Mouse (Mus musculus): Measurements from ENCODE around the gene 2310011J03Rik. TPM values are rescaled to one million over a fixed set of nuclear protein-coding genes. Genes with fewer than 3 reads are reported as not detected.

2310011J03Rik gene
- 39.7 and 45.2 TPM in 2 replicates for polyA plus RNA-seq (2014; fragmentation: Nextera tagmentation; extraction: Ambion mirVana)

- Histone ChIP-seq H3K27ac (ENCODE audit: low read depth, low read length) (0 out of 2 replicates have a peak within 1 kb of the TSS, but pooled peaks have one; percentile 25), H3K36me3 (ENCODE audit: control insufficient read depth, insufficient read depth, low read length) (no peaks in the 10 kb centered on the region; the same call in 1 of the 2 replicates), H3K4me2 (ENCODE audit: low read depth, low read length, severe bottlenecking) (peak within 1 kb of the TSS; percentile 86), H3K27me3 (ENCODE audit: control insufficient read depth, insufficient read depth, low read length) (peaks cover 4% of the 10 kb centered on the region), H3K4me3 (ENCODE audit: low read depth, low read length) (peak within 1 kb of the TSS; percentile 88), H3K4me1 (replicated peaks; ENCODE audit: control insufficient read depth, insufficient read depth, low read length) (peaks cover 23% of the 10 kb centered on the region), H3K9me3 (ENCODE audit: control insufficient read depth, low read length) (no peaks in the 10 kb centered on the region), H3K9ac (ENCODE audit: low read length) (peak within 1 kb of the TSS; percentile 75)
- under 1% methylated on average over 34 of the region's 34 CpGs for WGBS
- DNase-seq (ENCODE audit: low spot score) (peak; percentile 93), ATAC-seq (replicated peaks; ENCODE audit: low FRiP score) (peak; percentile 62)
Observed at GRCm38 (mm10) chr10:80320340-80320760, at the start of gene 2310011J03Rik. Gene 2310011J03Rik (minus strand): TSS chr10:80320537.

- H3K36me3 ChIP-seq (ENCODE audit: control insufficient read depth, insufficient read depth, low read length) = no peaks in the 10 kb centered on the region
- H3K4me2 ChIP-seq (ENCODE audit: low read depth, low read length, severe bottlenecking) = no peak overlapping the region
- H3K4me3 ChIP-seq (ENCODE audit: low read depth, low read length) = no peak overlapping the region
- WGBS = 89% methylated on average over 6 of the region's 6 CpGs
- H3K27ac ChIP-seq (ENCODE audit: low read depth, low read length) = no peak overlapping the region
- no peaks in the 10 kb centered on the region for H3K9me3 ChIP-seq (ENCODE audit: control insufficient read depth, low read length)
- no peaks in the 10 kb centered on the region for H3K27me3 ChIP-seq (ENCODE audit: control insufficient read depth, insufficient read depth, low read length)
- H3K9ac ChIP-seq (ENCODE audit: low read length) = no peak overlapping the region
- peaks cover 2% of the 10 kb centered on the region; the same call in 1 of the 2 replicates for H3K4me1 ChIP-seq (replicated peaks; ENCODE audit: control insufficient read depth, insufficient read depth, low read length)
- ATAC-seq (replicated peaks; ENCODE audit: low FRiP score) (no peak), DNase-seq (ENCODE audit: low spot score) (no peak)
Observed at GRCm38 (mm10) chr10:80368392-80368791, 48.1 kb upstream of the 2310011J03Rik start.

DNA sequence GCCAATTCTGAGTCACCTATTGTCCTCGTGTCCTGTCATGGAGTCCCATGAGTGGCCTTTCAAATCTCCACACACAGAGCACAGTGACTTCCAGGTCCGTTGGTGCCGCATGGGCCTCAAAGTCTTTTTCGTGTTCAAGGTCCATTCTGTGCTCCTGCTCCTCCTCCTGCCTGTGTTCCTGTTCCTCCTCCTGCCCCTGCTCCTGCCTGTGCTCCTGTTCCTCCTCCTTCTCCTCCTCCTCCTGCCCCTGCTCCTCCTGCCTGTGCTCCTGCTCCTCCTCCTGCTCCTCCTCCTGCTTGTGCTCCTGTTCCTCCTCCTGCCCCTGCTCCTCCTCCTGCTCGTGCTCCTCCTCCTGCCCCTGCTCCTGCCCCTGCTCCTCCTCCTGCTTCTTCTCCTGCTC is 47.6 kb upstream of the 2310011J03Rik start:
- H3K27me3 ChIP-seq (ENCODE audit: control insufficient read depth, insufficient read depth, low read length) = 0 out of 2 replicates have a peak, but pooled peaks cover 1% of the 10 kb centered on the region
- WGBS = 75% methylated on average over 5 of the region's 5 CpGs
- ATAC-seq (replicated peaks; ENCODE audit: low FRiP score) = no peak
- H3K9ac ChIP-seq (ENCODE audit: low read length) = no peak overlapping the region
- no peak overlapping the region for H3K4me3 ChIP-seq (ENCODE audit: low read depth, low read length)
- H3K4me2 ChIP-seq (ENCODE audit: low read depth, low read length, severe bottlenecking) = no peak overlapping the region
- H3K4me1 ChIP-seq (replicated peaks; ENCODE audit: control insufficient read depth, insufficient read depth, low read length) = peaks cover 2% of the 10 kb centered on the region; the same call in 1 of the 2 replicates
- no peaks in the 10 kb centered on the region for H3K36me3 ChIP-seq (ENCODE audit: control insufficient read depth, insufficient read depth, low read length)
- H3K9me3 ChIP-seq (ENCODE audit: control insufficient read depth, low read length) = no peaks in the 10 kb centered on the region
- DNase-seq (ENCODE audit: low spot score) = no peak
- H3K27ac ChIP-seq (ENCODE audit: low read depth, low read length) = no peak overlapping the region

DNA sequence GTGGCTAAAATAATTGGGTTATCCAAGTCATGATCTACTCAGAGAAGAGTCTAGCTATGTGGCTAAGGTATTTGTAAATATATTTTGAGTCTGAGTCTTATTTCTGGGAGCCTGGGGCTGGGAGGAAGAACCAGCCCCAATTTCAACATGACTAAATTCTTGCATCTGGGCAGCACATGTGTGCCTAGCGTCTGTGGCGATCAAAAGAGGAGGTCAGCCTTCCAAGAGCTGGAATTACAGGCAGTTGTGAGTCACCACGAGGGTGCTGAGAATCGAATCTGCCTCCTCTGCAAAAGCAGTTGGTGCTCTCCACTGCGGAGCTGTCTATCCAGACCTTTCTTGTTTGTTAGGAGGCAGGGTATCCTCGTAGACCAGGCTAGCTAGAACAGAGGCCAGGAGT is 45.4 kb upstream of the 2310011J03Rik start:
- no peaks in the 10 kb centered on the region for H3K4me1 ChIP-seq (replicated peaks; ENCODE audit: control insufficient read depth, insufficient read depth, low read length)
- H3K9me3 ChIP-seq (ENCODE audit: control insufficient read depth, low read length) = no peaks in the 10 kb centered on the region
- no peak overlapping the region for H3K4me2 ChIP-seq (ENCODE audit: low read depth, low read length, severe bottlenecking)
- ATAC-seq (replicated peaks; ENCODE audit: low FRiP score) (no peak), DNase-seq (ENCODE audit: low spot score) (no peak)
- H3K36me3 ChIP-seq (ENCODE audit: control insufficient read depth, insufficient read depth, low read length) = no peaks in the 10 kb centered on the region
- H3K27me3 ChIP-seq (ENCODE audit: control insufficient read depth, insufficient read depth, low read length) = 0 out of 2 replicates have a peak, but pooled peaks cover 2% of the 10 kb centered on the region
- H3K4me3 ChIP-seq (ENCODE audit: low read depth, low read length) = no peak overlapping the region
- WGBS = 72% methylated on average over 6 of the region's 6 CpGs
- H3K27ac ChIP-seq (ENCODE audit: low read depth, low read length) = no peak overlapping the region
- no peak overlapping the region for H3K9ac ChIP-seq (ENCODE audit: low read length)

DNA sequence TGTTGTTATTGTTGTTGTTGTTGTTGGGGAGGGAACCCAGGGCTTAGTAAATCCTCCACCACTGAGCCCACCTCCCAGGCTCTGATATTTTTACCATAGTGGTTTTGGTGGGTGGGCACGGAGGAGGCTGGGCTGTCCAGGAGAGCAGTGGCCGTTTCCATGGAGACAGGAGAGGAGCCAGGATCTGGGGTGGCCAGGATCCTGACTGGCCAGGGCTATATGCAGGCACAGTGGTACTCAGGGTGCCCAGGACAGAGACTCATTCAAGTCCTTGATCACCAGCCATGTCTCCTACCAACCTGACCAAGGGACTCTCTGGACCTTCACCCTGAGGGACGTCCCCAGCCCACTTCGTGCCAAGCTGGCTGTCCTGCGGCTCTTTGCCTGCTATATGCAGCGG is 43.4 kb upstream of the 2310011J03Rik start:
- DNase-seq (ENCODE audit: low spot score) (no peak), ATAC-seq (replicated peaks; ENCODE audit: low FRiP score) (no peak)
- H3K9me3 ChIP-seq (ENCODE audit: control insufficient read depth, low read length) = no peaks in the 10 kb centered on the region
- H3K4me3 ChIP-seq (ENCODE audit: low read depth, low read length) = no peak overlapping the region
- no peaks in the 10 kb centered on the region for H3K36me3 ChIP-seq (ENCODE audit: control insufficient read depth, insufficient read depth, low read length)
- WGBS = 33% methylated on average over 6 of the region's 6 CpGs
- H3K27ac ChIP-seq (ENCODE audit: low read depth, low read length) = no peak overlapping the region
- H3K9ac ChIP-seq (ENCODE audit: low read length) = no peak overlapping the region
- peaks cover 2% of the 10 kb centered on the region; the same call in 1 of the 2 replicates for H3K27me3 ChIP-seq (ENCODE audit: control insufficient read depth, insufficient read depth, low read length)
- no peak overlapping the region for H3K4me2 ChIP-seq (ENCODE audit: low read depth, low read length, severe bottlenecking)
- H3K4me1 ChIP-seq (replicated peaks; ENCODE audit: control insufficient read depth, insufficient read depth, low read length) = no peaks in the 10 kb centered on the region

- 5% methylated on average over 31 of the region's 31 CpGs for WGBS
- peak; percentile 44 for ATAC-seq (replicated peaks; ENCODE audit: low FRiP score)
- H3K4me3 ChIP-seq (ENCODE audit: low read depth, low read length) = no peak overlapping the region
Observed at GRCm38 (mm10) chr10:80357994-80358639, 37.8 kb upstream of the 2310011J03Rik start.

GRCm38 (mm10) chr10:80357336-80357735 is 37.0 kb upstream of the 2310011J03Rik start:
- no peaks in the 10 kb centered on the region for H3K9me3 ChIP-seq (ENCODE audit: control insufficient read depth, low read length)
- no peak overlapping the region for H3K9ac ChIP-seq (ENCODE audit: low read length)
- H3K4me1 ChIP-seq (replicated peaks; ENCODE audit: control insufficient read depth, insufficient read depth, low read length) = peaks cover 2% of the 10 kb centered on the region; the same call in 1 of the 2 replicates
- no peaks in the 10 kb centered on the region for H3K36me3 ChIP-seq (ENCODE audit: control insufficient read depth, insufficient read depth, low read length)
- H3K4me2 ChIP-seq (ENCODE audit: low read depth, low read length, severe bottlenecking) = no peak overlapping the region
- DNase-seq (ENCODE audit: low spot score) (no peak), ATAC-seq (replicated peaks; ENCODE audit: low FRiP score) (no peak)
- 33% methylated on average over 7 of the region's 7 CpGs for WGBS
- no peak overlapping the region for H3K27ac ChIP-seq (ENCODE audit: low read depth, low read length)
- no peak overlapping the region for H3K4me3 ChIP-seq (ENCODE audit: low read depth, low read length)
- H3K27me3 ChIP-seq (ENCODE audit: control insufficient read depth, insufficient read depth, low read length) = peaks cover 54% of the 10 kb centered on the region

More at GRCm38 (mm10) chr10:80357994-80358639, 37.8 kb upstream of the 2310011J03Rik start:
- Histone ChIP-seq H3K27ac (ENCODE audit: low read depth, low read length) (no peak overlapping the region), H3K27me3 (ENCODE audit: control insufficient read depth, insufficient read depth, low read length) (peaks cover 51% of the 10 kb centered on the region), H3K9me3 (ENCODE audit: control insufficient read depth, low read length) (no peaks in the 10 kb centered on the region), H3K4me1 (replicated peaks; ENCODE audit: control insufficient read depth, insufficient read depth, low read length) (peaks cover 2% of the 10 kb centered on the region; the same call in 1 of the 2 replicates), H3K4me2 (ENCODE audit: low read depth, low read length, severe bottlenecking) (0 out of 2 replicates have a peak overlapping the region, but pooled peaks have one; percentile 26), H3K36me3 (ENCODE audit: control insufficient read depth, insufficient read depth, low read length) (no peaks in the 10 kb centered on the region), H3K9ac (ENCODE audit: low read length) (no peak overlapping the region)
- DNase-seq (ENCODE audit: low spot score) = no peak

DNA sequence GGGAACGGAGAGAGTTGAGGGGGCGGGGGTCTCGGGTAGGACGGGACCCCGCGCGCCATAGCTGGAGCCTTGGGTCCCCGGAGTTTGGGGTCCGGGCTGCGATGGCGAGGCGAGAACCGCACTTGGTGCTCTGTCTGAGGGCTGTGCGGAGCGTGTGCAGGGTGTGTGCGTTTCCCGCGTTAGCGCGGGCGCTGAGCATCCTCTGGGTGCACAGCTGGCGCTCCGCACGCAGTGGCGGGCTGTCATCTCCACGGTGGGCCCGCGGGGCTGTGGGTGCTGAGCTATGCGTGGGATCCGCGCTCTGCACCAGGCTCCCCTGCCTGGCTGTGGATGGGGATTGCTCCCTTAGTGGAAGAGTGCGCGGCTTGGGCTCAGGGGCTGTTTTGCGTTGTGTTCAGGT is 36.4 kb upstream of the 2310011J03Rik start:
- 1% methylated on average over 33 of the region's 34 CpGs for WGBS
- Histone ChIP-seq H3K9ac (ENCODE audit: low read length) (no peak overlapping the region), H3K27ac (ENCODE audit: low read depth, low read length) (no peak overlapping the region), H3K27me3 (ENCODE audit: control insufficient read depth, insufficient read depth, low read length) (peaks cover 54% of the 10 kb centered on the region), H3K9me3 (ENCODE audit: control insufficient read depth, low read length) (no peaks in the 10 kb centered on the region), H3K4me2 (ENCODE audit: low read depth, low read length, severe bottlenecking) (peak overlapping the region; percentile 39), H3K4me3 (ENCODE audit: low read depth, low read length) (peak overlapping the region; percentile 19), H3K4me1 (replicated peaks; ENCODE audit: control insufficient read depth, insufficient read depth, low read length) (peaks cover 2% of the 10 kb centered on the region; the same call in 1 of the 2 replicates), H3K36me3 (ENCODE audit: control insufficient read depth, insufficient read depth, low read length) (no peaks in the 10 kb centered on the region)
- DNase-seq (ENCODE audit: low spot score) (no peak), ATAC-seq (replicated peaks; ENCODE audit: low FRiP score) (no peak)
